ENCODE assay signal across 14 mouse cellular contexts in genomic region chr10:12489551-12490177, GRCm38 (mm10).
A peak's percentile ranks its signal among the peaks of the same experiment; 100 is the strongest.
DNase-seq lines count a peak whose midpoint lies in the region; ATAC-seq and TF ChIP-seq lines count a peak whose summit lies in the region.
"Had no signal": no experiment of that assay in that cellular context is flagged by ENCODE, and none has a peak within 500 bp of the region (broad histone marks: within the 10 kb centered on the region; RNA-seq: fewer than 3 reads in every experiment).

No protein-coding gene starts in this region.

- no peak overlapping the region for H3K4me3 ChIP-seq in forebrain, embryonic 13.5 days
- no peak overlapping the region for H3K4me3 ChIP-seq in forebrain, embryonic 11.5 days (ENCODE audit: low read depth, low read length)
- no peak overlapping the region for H3K4me3 ChIP-seq in neural tube, embryonic 14.5 days (ENCODE audit: low read depth, low read length)
- H3K4me3 ChIP-seq in forebrain, postnatal 0 days (ENCODE audit: low read depth, low read length) = no peak overlapping the region
- H3K4me3 ChIP-seq in midbrain, embryonic 14.5 days (replicated peaks; ENCODE audit: low read depth, low read length) = no peak overlapping the region
- H3K4me3 ChIP-seq: heart, embryonic 15.5 days; intestine, embryonic 15.5 days had no signal

- 30% methylated on average over 4 of the region's 4 CpGs for WGBS in forebrain, embryonic 13.5 days
- WGBS in forebrain, embryonic 11.5 days = 40% methylated on average over 4 of the region's 4 CpGs
- 45% methylated on average over 4 of the region's 4 CpGs for WGBS in neural tube, embryonic 14.5 days
- WGBS in forebrain, postnatal 0 days = 41% methylated on average over 4 of the region's 4 CpGs
- 31% methylated on average over 4 of the region's 4 CpGs for WGBS in midbrain, embryonic 14.5 days

- ATAC-seq in forebrain, embryonic 13.5 days = peak; percentile 44
- ATAC-seq in forebrain, embryonic 11.5 days (replicated peaks; ENCODE audit: low FRiP score) = no peak; the same call in 1 of the 2 replicates
- ATAC-seq in neural tube, embryonic 14.5 days (ENCODE audit: low read depth) = peak; percentile 22; the same call in 1 of the 2 replicates
- peak; percentile 20; the same call in 1 of the 2 replicates for ATAC-seq in forebrain, postnatal 0 days
- peak; percentile 47 for ATAC-seq in midbrain, embryonic 14.5 days (ENCODE audit: low FRiP score, low TSS enrichment)

- H3K9me3 ChIP-seq in forebrain, embryonic 13.5 days (replicated peaks) = no peaks in the 10 kb centered on the region
- no peaks in the 10 kb centered on the region for H3K9me3 ChIP-seq in forebrain, embryonic 11.5 days (ENCODE audit: control insufficient read depth, low read length)
- no peaks in the 10 kb centered on the region for H3K9me3 ChIP-seq in neural tube, embryonic 14.5 days (ENCODE audit: control insufficient read depth, low read length)
- H3K9me3 ChIP-seq in forebrain, postnatal 0 days (ENCODE audit: low read length) = no peaks in the 10 kb centered on the region
- no peaks in the 10 kb centered on the region for H3K9me3 ChIP-seq in midbrain, embryonic 14.5 days (ENCODE audit: control insufficient read depth, low read length)
- H3K9me3 ChIP-seq: heart, embryonic 15.5 days; intestine, embryonic 15.5 days had no signal

- H3K27ac ChIP-seq in forebrain, embryonic 13.5 days = no peak overlapping the region
- H3K27ac ChIP-seq in forebrain, embryonic 11.5 days (ENCODE audit: low read depth, low read length) = no peak overlapping the region
- no peak overlapping the region for H3K27ac ChIP-seq in neural tube, embryonic 14.5 days (ENCODE audit: low read depth, low read length)
- H3K27ac ChIP-seq in forebrain, postnatal 0 days (ENCODE audit: low read depth, low read length) = no peak overlapping the region
- no peak overlapping the region for H3K27ac ChIP-seq in midbrain, embryonic 14.5 days (replicated peaks; ENCODE audit: low read depth, low read length)
- H3K27ac ChIP-seq: heart, embryonic 15.5 days; intestine, embryonic 15.5 days had no signal

- H3K4me2 ChIP-seq in forebrain, embryonic 13.5 days = no peak overlapping the region
- H3K4me2 ChIP-seq in forebrain, embryonic 11.5 days (ENCODE audit: low read depth, low read length, severe bottlenecking) = no peak overlapping the region
- H3K4me2 ChIP-seq in neural tube, embryonic 14.5 days (ENCODE audit: low read depth, low read length) = no peak overlapping the region
- H3K4me2 ChIP-seq in forebrain, postnatal 0 days (ENCODE audit: low read depth) = no peak overlapping the region
- H3K4me2 ChIP-seq in midbrain, embryonic 14.5 days (ENCODE audit: low read length) = no peak overlapping the region
- H3K4me2 ChIP-seq: heart, embryonic 15.5 days; intestine, embryonic 15.5 days had no signal

- H3K36me3 ChIP-seq in forebrain, embryonic 13.5 days (ENCODE audit: poor library complexity, severe bottlenecking) = no peaks in the 10 kb centered on the region
- no peaks in the 10 kb centered on the region for H3K36me3 ChIP-seq in forebrain, embryonic 11.5 days (ENCODE audit: control insufficient read depth, insufficient read depth, low read length)
- no peaks in the 10 kb centered on the region for H3K36me3 ChIP-seq in neural tube, embryonic 14.5 days (ENCODE audit: control insufficient read depth, insufficient read depth, low read length)
- no peaks in the 10 kb centered on the region for H3K36me3 ChIP-seq in forebrain, postnatal 0 days (ENCODE audit: insufficient read depth)
- H3K36me3 ChIP-seq in midbrain, embryonic 14.5 days (ENCODE audit: control insufficient read depth, insufficient read depth, low read length) = no peaks in the 10 kb centered on the region
- H3K36me3 ChIP-seq: intestine, embryonic 15.5 days had no signal

- H3K4me1 ChIP-seq in forebrain, embryonic 13.5 days = peaks cover 10% of the 10 kb centered on the region
- peaks cover 2% of the 10 kb centered on the region; the same call in 1 of the 2 replicates for H3K4me1 ChIP-seq in forebrain, embryonic 11.5 days (replicated peaks; ENCODE audit: control insufficient read depth, insufficient read depth, low read length)
- 0 out of 2 replicates have a peak, but pooled peaks cover 3% of the 10 kb centered on the region for H3K4me1 ChIP-seq in neural tube, embryonic 14.5 days (ENCODE audit: control insufficient read depth, insufficient read depth, low read length)
- peaks cover 5% of the 10 kb centered on the region; the same call in 1 of the 2 replicates for H3K4me1 ChIP-seq in forebrain, postnatal 0 days (ENCODE audit: insufficient read depth)
- peaks cover 5% of the 10 kb centered on the region; the same call in 1 of the 2 replicates for H3K4me1 ChIP-seq in midbrain, embryonic 14.5 days (ENCODE audit: control insufficient read depth, insufficient read depth, low read length)
- H3K4me1 ChIP-seq: heart, embryonic 15.5 days had no signal

- H3K9ac ChIP-seq in forebrain, embryonic 13.5 days = no peak overlapping the region
- H3K9ac ChIP-seq in forebrain, embryonic 11.5 days (ENCODE audit: low read length) = no peak overlapping the region
- H3K9ac ChIP-seq in neural tube, embryonic 14.5 days (replicated peaks; ENCODE audit: low read depth, low read length) = no peak overlapping the region
- no peak overlapping the region for H3K9ac ChIP-seq in forebrain, postnatal 0 days
- no peak overlapping the region for H3K9ac ChIP-seq in midbrain, embryonic 14.5 days (replicated peaks; ENCODE audit: low read length)
- H3K9ac ChIP-seq: heart, embryonic 15.5 days; intestine, embryonic 15.5 days had no signal

- H3K27me3 ChIP-seq in forebrain, embryonic 13.5 days = no peaks in the 10 kb centered on the region
- no peaks in the 10 kb centered on the region for H3K27me3 ChIP-seq in forebrain, embryonic 11.5 days (ENCODE audit: control insufficient read depth, insufficient read depth, low read length)
- no peaks in the 10 kb centered on the region for H3K27me3 ChIP-seq in neural tube, embryonic 14.5 days (ENCODE audit: control insufficient read depth, insufficient read depth, low read length)
- no peaks in the 10 kb centered on the region for H3K27me3 ChIP-seq in forebrain, postnatal 0 days (ENCODE audit: insufficient read depth, low read length)
- no peaks in the 10 kb centered on the region for H3K27me3 ChIP-seq in midbrain, embryonic 14.5 days (ENCODE audit: control insufficient read depth, insufficient read depth, low read length)
- H3K27me3 ChIP-seq: heart, embryonic 15.5 days; intestine, embryonic 15.5 days had no signal

- DNase-seq in forebrain, embryonic 11.5 days (ENCODE audit: low spot score) = no peak
- DNase-seq in neural tube, embryonic 10.5 days (ENCODE audit: extremely low spot score, low spot score) = no peak
- DNase-seq in forebrain, postnatal 0 days = no peak
- DNase-seq in midbrain, embryonic 14.5 days = peak; percentile 43
- DNase-seq in layer of hippocampus, adult 9-10 months (ENCODE audit: low spot score) = no peak
- DNase-seq in gastrocnemius, postnatal 25 days = no peak
- DNase-seq: gastrocnemius, postnatal 36 days; kidney, postnatal 25 days; layer of hippocampus, postnatal 36 days; lung, adult 18-20 months had no signal

- TF ChIP-seq CTCF in forebrain, postnatal 0 days (IDR thresholded peaks at IDR 0.05; ENCODE audit: low read depth) = no peak
